Mouse (Mus musculus): Measurements from ENCODE around the gene Arfrp1. TPM values are rescaled to one million over a fixed set of nuclear protein-coding genes. Genes with fewer than 3 reads are reported as not detected.

Arfrp1 gene
- total and polyA plus RNA-seq, 2 experiments, result 10.1 to 15.0 TPM

- TF ChIP-seq POLR2A (IDR thresholded peaks at IDR 0.05; ENCODE audit: extremely low read depth, insufficient read depth, low read length) (no peak), CTCF (IDR thresholded peaks at IDR 0.05; ENCODE audit: low read depth, low read length) (no peak)
- Histone ChIP-seq H3K36me3 (ENCODE audit: control insufficient read depth, insufficient read depth, low read length) (peaks cover 12% of the 10 kb centered on the region), H3K27me3 (ENCODE audit: control insufficient read depth, insufficient read depth, low read length) (no peaks in the 10 kb centered on the region), H3K4me1 (ENCODE audit: control insufficient read depth, insufficient read depth, low read length) (no peaks in the 10 kb centered on the region), H3K79me2 (ENCODE audit: control insufficient read depth, insufficient read depth, low read length) (no peaks in the 10 kb centered on the region), H3K9ac (ENCODE audit: low read depth, low read length) (no peak overlapping the region), H3K4me3 (ENCODE audit: insufficient read depth, low read depth, low read length) (no peak overlapping the region), H3K27ac (replicated peaks; ENCODE audit: insufficient read depth, low read depth, low read length) (no peak overlapping the region)
- no peak for DNase-seq (ENCODE audit: extremely low read depth, low read depth, low spot score)
- WGBS, result 92% methylated on average over 6 of the region's 6 CpGs
Measured at GRCm38 (mm10) chr2:181342766-181343165, 22.4 kb downstream of the Arfrp1 start.

GRCm38 (mm10) chr2:181340426-181340825 lies 24.8 kb downstream of the Arfrp1 start:
- TF ChIP-seq CTCF (IDR thresholded peaks at IDR 0.05; ENCODE audit: low read depth, low read length) (no peak), POLR2A (IDR thresholded peaks at IDR 0.05; ENCODE audit: extremely low read depth, insufficient read depth, low read length) (no peak)
- no peak overlapping the region for H3K9ac ChIP-seq (ENCODE audit: low read depth, low read length)

GRCm38 (mm10) chr2:181334023-181334422 lies 31.2 kb downstream of the Arfrp1 start:
- TF ChIP-seq POLR2A (IDR thresholded peaks at IDR 0.05; ENCODE audit: extremely low read depth, insufficient read depth, low read length) (no peak), CTCF (IDR thresholded peaks at IDR 0.05; ENCODE audit: low read depth, low read length) (peak; percentile 44)
- 69% methylated on average over 3 of the region's 3 CpGs for WGBS
- peaks cover 32% of the 10 kb centered on the region for H3K36me3 ChIP-seq (ENCODE audit: control insufficient read depth, insufficient read depth, low read length)

More at GRCm38 (mm10) chr2:181340426-181340825, 24.8 kb downstream of the Arfrp1 start:
- no peak for DNase-seq (ENCODE audit: extremely low read depth, low read depth, low spot score)
- Histone ChIP-seq H3K79me2 (ENCODE audit: control insufficient read depth, insufficient read depth, low read length) (no peaks in the 10 kb centered on the region), H3K27me3 (ENCODE audit: control insufficient read depth, insufficient read depth, low read length) (no peaks in the 10 kb centered on the region), H3K4me3 (ENCODE audit: insufficient read depth, low read depth, low read length) (no peak overlapping the region), H3K36me3 (ENCODE audit: control insufficient read depth, insufficient read depth, low read length) (peaks cover 24% of the 10 kb centered on the region), H3K4me1 (ENCODE audit: control insufficient read depth, insufficient read depth, low read length) (no peaks in the 10 kb centered on the region), H3K27ac (replicated peaks; ENCODE audit: insufficient read depth, low read depth, low read length) (no peak overlapping the region)
- WGBS, result 95% methylated on average over 4 of the region's 4 CpGs

GRCm38 (mm10) chr2:181332542-181332941 lies 32.7 kb downstream of the Arfrp1 start:
- no peak overlapping the region for H3K27ac ChIP-seq (replicated peaks; ENCODE audit: insufficient read depth, low read depth, low read length)
- peaks cover 30% of the 10 kb centered on the region for H3K36me3 ChIP-seq (ENCODE audit: control insufficient read depth, insufficient read depth, low read length)
- no peaks in the 10 kb centered on the region for H3K27me3 ChIP-seq (ENCODE audit: control insufficient read depth, insufficient read depth, low read length)
- no peaks in the 10 kb centered on the region for H3K4me1 ChIP-seq (ENCODE audit: control insufficient read depth, insufficient read depth, low read length)
- no peak overlapping the region for H3K4me3 ChIP-seq (ENCODE audit: insufficient read depth, low read depth, low read length)
- no peak overlapping the region for H3K9ac ChIP-seq (ENCODE audit: low read depth, low read length)
- no peaks in the 10 kb centered on the region for H3K79me2 ChIP-seq (ENCODE audit: control insufficient read depth, insufficient read depth, low read length)
- TF ChIP-seq CTCF (IDR thresholded peaks at IDR 0.05; ENCODE audit: low read depth, low read length) (no peak), POLR2A (IDR thresholded peaks at IDR 0.05; ENCODE audit: extremely low read depth, insufficient read depth, low read length) (no peak)
- DNase-seq (ENCODE audit: extremely low read depth, low read depth, low spot score), result no peak

More at GRCm38 (mm10) chr2:181334023-181334422, 31.2 kb downstream of the Arfrp1 start:
- H3K4me3 ChIP-seq (ENCODE audit: insufficient read depth, low read depth, low read length), result no peak overlapping the region
- H3K9ac ChIP-seq (ENCODE audit: low read depth, low read length), result no peak overlapping the region
- peak; percentile 47 for DNase-seq (ENCODE audit: extremely low read depth, low read depth, low spot score)
- no peak overlapping the region for H3K27ac ChIP-seq (replicated peaks; ENCODE audit: insufficient read depth, low read depth, low read length)
- no peaks in the 10 kb centered on the region for H3K79me2 ChIP-seq (ENCODE audit: control insufficient read depth, insufficient read depth, low read length)
- no peaks in the 10 kb centered on the region for H3K27me3 ChIP-seq (ENCODE audit: control insufficient read depth, insufficient read depth, low read length)
- no peaks in the 10 kb centered on the region for H3K4me1 ChIP-seq (ENCODE audit: control insufficient read depth, insufficient read depth, low read length)

GRCm38 (mm10) chr2:181326098-181326497 lies 39.1 kb downstream of the Arfrp1 start:
- Histone ChIP-seq H3K79me2 (ENCODE audit: control insufficient read depth, insufficient read depth, low read length) (no peaks in the 10 kb centered on the region), H3K36me3 (ENCODE audit: control insufficient read depth, insufficient read depth, low read length) (peaks cover 16% of the 10 kb centered on the region), H3K27me3 (ENCODE audit: control insufficient read depth, insufficient read depth, low read length) (no peaks in the 10 kb centered on the region), H3K27ac (replicated peaks; ENCODE audit: insufficient read depth, low read depth, low read length) (no peak overlapping the region), H3K9ac (ENCODE audit: low read depth, low read length) (no peak overlapping the region), H3K4me1 (ENCODE audit: control insufficient read depth, insufficient read depth, low read length) (peaks cover 4% of the 10 kb centered on the region; the same call in 1 of the 2 replicates), H3K4me3 (ENCODE audit: insufficient read depth, low read depth, low read length) (no peak overlapping the region)
- TF ChIP-seq POLR2A (IDR thresholded peaks at IDR 0.05; ENCODE audit: extremely low read depth, insufficient read depth, low read length) (no peak), CTCF (IDR thresholded peaks at IDR 0.05; ENCODE audit: low read depth, low read length) (no peak)
- peak; percentile 78 for DNase-seq (ENCODE audit: extremely low read depth, low read depth, low spot score)
- WGBS, result 40% methylated on average over 2 of the region's 2 CpGs

GRCm38 (mm10) chr2:181322136-181322535 lies 43.1 kb downstream of the Arfrp1 start:
- H3K9ac ChIP-seq (ENCODE audit: low read depth, low read length), result no peak overlapping the region
- TF ChIP-seq POLR2A (IDR thresholded peaks at IDR 0.05; ENCODE audit: extremely low read depth, insufficient read depth, low read length) (no peak), CTCF (IDR thresholded peaks at IDR 0.05; ENCODE audit: low read depth, low read length) (no peak)
- no peak overlapping the region for H3K4me3 ChIP-seq (ENCODE audit: insufficient read depth, low read depth, low read length)
- H3K79me2 ChIP-seq (ENCODE audit: control insufficient read depth, insufficient read depth, low read length), result no peaks in the 10 kb centered on the region; the same call in 1 of the 2 replicates
- H3K27ac ChIP-seq (replicated peaks; ENCODE audit: insufficient read depth, low read depth, low read length), result no peak overlapping the region
- 90% methylated on average over 5 of the region's 5 CpGs for WGBS
- H3K36me3 ChIP-seq (ENCODE audit: control insufficient read depth, insufficient read depth, low read length), result peaks cover 5% of the 10 kb centered on the region; the same call in 1 of the 2 replicates
- peaks cover 11% of the 10 kb centered on the region for H3K4me1 ChIP-seq (ENCODE audit: control insufficient read depth, insufficient read depth, low read length)
- H3K27me3 ChIP-seq (ENCODE audit: control insufficient read depth, insufficient read depth, low read length), result no peaks in the 10 kb centered on the region
- no peak for DNase-seq (ENCODE audit: extremely low read depth, low read depth, low spot score)
